Mouse (Mus musculus) CH12.LX (cell line): Measurements from ENCODE around the gene Krt2. TPM values are rescaled to one million over a fixed set of nuclear protein-coding genes. Genes with fewer than 3 reads are reported as not detected.

Source experiments
- DNase-seq: peaks from one replicate; pipeline ENCODE4 v3.0.0-alpha.2; 2013; ENCODE audit errors: extremely low read depth
- H3K27ac ChIP-seq: 2 replicates; pipeline ENCODE4 v1.5.1; 2012; ENCODE audit warnings: low read depth, mild to moderate bottlenecking, control low read depth, moderate library complexity; ENCODE audit not compliant: insufficient read depth
- H3K27me3 ChIP-seq: replicated peaks from 2 replicates; pipeline ENCODE3; 2012; ENCODE audit warnings: inconsistent platforms
- H3K36me3 ChIP-seq, 2 experiments: replicated peaks in 1 of 2; 2 replicates each; pipeline versions ENCODE3 to v1.6.1; 2012; ENCODE audit warnings: inconsistent platforms in 1 of 2, low read length in 1 of 2, mild to moderate bottlenecking in 1 of 2, mixed read lengths in 1 of 2, moderate library complexity in 1 of 2; ENCODE audit not compliant: control insufficient read depth in 1 of 2, insufficient read depth in 1 of 2
- H3K4me1 ChIP-seq, 2 experiments: 2 replicates each; pipeline ENCODE4 v1.6.1; 2012; ENCODE audit warnings: inconsistent platforms in 1 of 2, moderate library complexity in 1 of 2; ENCODE audit not compliant: insufficient read depth in 2 of 2, control insufficient read depth in 1 of 2
- H3K4me2 ChIP-seq: 2 replicates; pipeline ENCODE4 v1.6.1; 2012; ENCODE audit warnings: low read depth, mild to moderate bottlenecking, control low read depth; ENCODE audit not compliant: poor library complexity, insufficient read depth, severe bottlenecking
- H3K4me3 ChIP-seq, 3 experiments: fragments of 150-350 bp in 1 of 3; sonication (generic) in 1 of 3; replicated peaks in 1 of 3; 2 replicates each; pipeline versions ENCODE3 to v1.5.1; 2011 to 2012; ENCODE audit warnings: low read depth in 2 of 3, low read length in 2 of 3, mild to moderate bottlenecking in 2 of 3, moderate library complexity in 2 of 3, control low read depth in 1 of 3, improper control_type of control experiment in 1 of 3, inconsistent platforms in 1 of 3, mixed read lengths in 1 of 3; ENCODE audit not compliant: poor library complexity in 1 of 3
- H3K79me2 ChIP-seq: replicated peaks from 2 replicates; pipeline ENCODE4 v1.6.1; 2012; ENCODE audit warnings: mild to moderate bottlenecking, moderate library complexity; ENCODE audit not compliant: control insufficient read depth, poor library complexity, insufficient read depth, severe bottlenecking; ENCODE audit errors: extremely low read depth
- H3K9ac ChIP-seq: 2 replicates; pipeline ENCODE4 v1.6.1; 2012; ENCODE audit warnings: low read depth, mild to moderate bottlenecking, control low read depth, moderate library complexity; ENCODE audit not compliant: insufficient read depth
- H3K9me3 ChIP-seq: replicated peaks from 2 replicates; pipeline ENCODE3; 2012; ENCODE audit warnings: low read length, inconsistent platforms, mixed read lengths
- BHLHE40 ChIP-seq: IDR thresholded peaks from 2 replicates; pipeline ENCODE4 v1.6.1; 2011; ENCODE audit warnings: mild to moderate bottlenecking, low read depth, low read length, improper control_type of control experiment
- CHD1 ChIP-seq: IDR thresholded peaks from 2 replicates; pipeline ENCODE4 v1.6.1; 2012; ENCODE audit warnings: low read depth, low read length, improper control_type of control experiment, inconsistent platforms
- CHD2 ChIP-seq: IDR thresholded peaks from 2 replicates; pipeline ENCODE4 v1.6.1; 2011; ENCODE audit warnings: low read length, improper control_type of control experiment
- CTCF ChIP-seq, 2 experiments: IDR thresholded peaks in 1 of 2; conservative IDR thresholded peaks in 1 of 2; 2 replicates each; pipeline ENCODE4 v1.5.1; 2011 to 2012; ENCODE audit warnings: low read depth in 2 of 2, low read length in 2 of 2, improper control_type of control experiment in 1 of 2, inconsistent platforms in 1 of 2, mild to moderate bottlenecking in 1 of 2, moderate library complexity in 1 of 2
- E2F4 ChIP-seq: IDR thresholded peaks from 2 replicates; pipeline ENCODE4 v1.6.1; 2011; ENCODE audit warnings: low read depth, low read length, improper control_type of control experiment; ENCODE audit not compliant: insufficient replicate concordance
- ELF1 ChIP-seq: IDR thresholded peaks from 2 replicates; pipeline ENCODE4 v1.6.1; 2014; ENCODE audit warnings: low read depth, mild to moderate bottlenecking, inconsistent platforms, low read length, improper control_type of control experiment
- EP300 ChIP-seq: IDR thresholded peaks from 2 replicates; pipeline ENCODE4 v1.6.1; 2011; ENCODE audit warnings: low read length, improper control_type of control experiment
- GABPA ChIP-seq: IDR thresholded peaks from 2 replicates; pipeline ENCODE4 v1.6.1; 2012; ENCODE audit warnings: low read depth, low read length, improper control_type of control experiment, inconsistent platforms; ENCODE audit not compliant: insufficient replicate concordance
- HCFC1 ChIP-seq: IDR thresholded peaks from 2 replicates; pipeline ENCODE4 v1.6.1; 2012; ENCODE audit warnings: low read depth, mild to moderate bottlenecking, inconsistent platforms, low read length, improper control_type of control experiment
- IRF4 ChIP-seq: IDR thresholded peaks from 2 replicates; pipeline ENCODE4 v1.6.1; 2014; ENCODE audit warnings: low read depth, mild to moderate bottlenecking, inconsistent platforms, low read length, improper control_type of control experiment
- KAT2A ChIP-seq: IDR thresholded peaks from 2 replicates; pipeline ENCODE4 v1.6.1; 2012; ENCODE audit warnings: low read length, improper control_type of control experiment, inconsistent platforms; ENCODE audit not compliant: insufficient replicate concordance
- MAFK ChIP-seq: IDR thresholded peaks from 2 replicates; pipeline ENCODE4 v1.6.1; 2011; ENCODE audit warnings: low read length, improper control_type of control experiment; ENCODE audit not compliant: insufficient replicate concordance
- MAX ChIP-seq: IDR thresholded peaks from 2 replicates; pipeline ENCODE4 v1.6.1; 2011; ENCODE audit warnings: low read length, improper control_type of control experiment
- MAZ ChIP-seq: IDR thresholded peaks from 2 replicates; pipeline ENCODE4 v1.6.1; 2012; ENCODE audit warnings: low read depth, mild to moderate bottlenecking, inconsistent platforms, low read length, improper control_type of control experiment, moderate library complexity
- MEF2A ChIP-seq: IDR thresholded peaks from 2 replicates; pipeline ENCODE4 v1.6.1; 2014; ENCODE audit warnings: low read depth, mild to moderate bottlenecking, inconsistent platforms, low read length, improper control_type of control experiment, borderline replicate concordance
- MYC ChIP-seq: IDR thresholded peaks from 2 replicates; pipeline ENCODE4 v1.6.1; 2011; ENCODE audit warnings: low read depth, mild to moderate bottlenecking, improper control_type of control experiment, low read length
- NELFE ChIP-seq: IDR thresholded peaks from 2 replicates; pipeline ENCODE4 v1.6.1; 2011; ENCODE audit warnings: low read depth, low read length, improper control_type of control experiment
- NRF1 ChIP-seq: IDR thresholded peaks from 2 replicates; pipeline ENCODE4 v1.6.1; 2014; ENCODE audit warnings: low read depth, mild to moderate bottlenecking, inconsistent platforms, low read length, improper control_type of control experiment, moderate library complexity
- POLR2A ChIP-seq: IDR thresholded peaks from 2 replicates; pipeline ENCODE4 v1.6.1; 2011; ENCODE audit warnings: low read depth, mild to moderate bottlenecking, improper control_type of control experiment, low read length
- RAD21 ChIP-seq: IDR thresholded peaks from 2 replicates; pipeline ENCODE4 v1.6.1; 2011; ENCODE audit warnings: low read depth, mild to moderate bottlenecking, low read length, improper control_type of control experiment, moderate library complexity
- RCOR1 ChIP-seq: conservative IDR thresholded peaks from 2 replicates; pipeline ENCODE4 v1.6.1; 2012; ENCODE audit warnings: low read depth, mild to moderate bottlenecking, inconsistent platforms, low read length, improper control_type of control experiment
- SMC3 ChIP-seq: IDR thresholded peaks from 2 replicates; pipeline ENCODE4 v1.6.1; 2011; ENCODE audit warnings: low read depth, low read length, improper control_type of control experiment
- TBP ChIP-seq: conservative IDR thresholded peaks from 2 replicates; pipeline ENCODE4 v1.6.1; 2011; ENCODE audit warnings: low read depth, low read length, improper control_type of control experiment
- USF1 ChIP-seq: IDR thresholded peaks from 2 replicates; pipeline ENCODE4 v1.6.1; 2014; ENCODE audit warnings: low read depth, mild to moderate bottlenecking, inconsistent platforms, low read length, improper control_type of control experiment
- USF2 ChIP-seq: conservative IDR thresholded peaks from 2 replicates; pipeline ENCODE4 v1.6.1; 2011; ENCODE audit warnings: low read depth, low read length, improper control_type of control experiment
- ZC3H11A ChIP-seq: IDR thresholded peaks from 2 replicates; pipeline ENCODE4 v1.6.1; 2012; ENCODE audit warnings: low read depth, mild to moderate bottlenecking, inconsistent platforms, low read length, improper control_type of control experiment
- ZKSCAN1 ChIP-seq: IDR thresholded peaks from 2 replicates; pipeline ENCODE4 v1.6.1; 2012; ENCODE audit warnings: low read depth, inconsistent platforms, low read length, improper control_type of control experiment, borderline replicate concordance
- ZMIZ1 ChIP-seq: IDR thresholded peaks from 2 replicates; pipeline ENCODE4 v1.6.1; 2012; ENCODE audit warnings: low read depth, mild to moderate bottlenecking, inconsistent platforms, low read length, improper control_type of control experiment
- ZNF384 ChIP-seq: IDR thresholded peaks from 2 replicates; pipeline ENCODE4 v1.6.1; 2012; ENCODE audit warnings: low read depth, low read length, improper control_type of control experiment, inconsistent platforms
- dilution Hi-C: fragments of 300-500 bp; cut with MboI; formaldehyde crosslinking; loops from 2 replicates; pipeline ENCODE4 v1.14.3; 2020; ENCODE audit warnings: low sequenced_read_pairs; ENCODE audit not compliant: extremely low pct_unique_long_range_greater_than_20kb, extremely low pct_ligation_motif_present
- in situ Hi-C: fragments of 300-500 bp; cut with MboI; formaldehyde crosslinking; loops from 3 replicates; pipeline ENCODE4 v1.14.3; 2019; ENCODE audit warnings: low sequenced_read_pairs, low pct_ligation_motif_present, low pct_unique_long_range_greater_than_20kb, mixed read lengths
- polyA plus RNA-seq: library from polyadenylated mRNA; unstranded; fragments of >175 nt; gene quantifications from 2 replicates; pipeline ENCODE4 v1.2.1, GENCODE M21; 2012; ENCODE audit warnings: low read depth; ENCODE audit not compliant: insufficient read length
- total RNA-seq, 2 experiments: library from RNA; depleted of rRNA; stranded (reverse); fragments of 300-350 nt in 1 of 2; fragments of >200 nt in 1 of 2; gene quantifications; 2 replicates each; pipeline ENCODE4 v1.2.3; 2012 to 2014

The Krt2 gene
- total and polyA plus RNA-seq, 3 experiments: not detected

GRCm38 (mm10) chr15:101773420-101773819, 44.5 kb downstream of the Krt2 start:
- Histone ChIP-seq H3K79me2 (no peaks in the 10 kb centered on the region), H3K27ac (no peak overlapping the region), H3K4me3 (no peak overlapping the region), H3K4me1 (no peaks in the 10 kb centered on the region), H3K9ac (no peak overlapping the region), H3K4me2 (no peak overlapping the region), H3K36me3 (no peaks in the 10 kb centered on the region)
- dilution Hi-C loops: no loop called here
- in situ Hi-C loops: loop anchor here (5.0 to 10.0 kb wide), 3 partner anchors 209 to 439 kb away; no protein-coding TSS in a partner anchor
- TF ChIP-seq BHLHE40 (peak; percentile 58; the same call in 1 of the 2 replicates), ZMIZ1 (no peak), ZKSCAN1 (no peak)
- TF ChIP-seq, all 38 proteins: peak for 1
- peaks cover 96% of the 10 kb centered on the region for H3K27me3 ChIP-seq
- H3K9me3 ChIP-seq: peaks cover 5% of the 10 kb centered on the region
- no peak for DNase-seq

- DNase-seq: peak; percentile 80
- H3K4me2 ChIP-seq: no peak overlapping the region
Observed at GRCm38 (mm10) chr15:101772711-101773081, 45.3 kb downstream of the Krt2 start.

More at GRCm38 (mm10) chr15:101772711-101773081, 45.3 kb downstream of the Krt2 start:
- Histone ChIP-seq H3K4me3 (no peak overlapping the region), H3K36me3 (no peaks in the 10 kb centered on the region), H3K9ac (no peak overlapping the region), H3K27me3 (peaks cover 92% of the 10 kb centered on the region), H3K4me1 (no peaks in the 10 kb centered on the region), H3K79me2 (no peaks in the 10 kb centered on the region), H3K27ac (no peak overlapping the region), H3K9me3 (no peaks in the 10 kb centered on the region)
- dilution Hi-C loops: no loop called here
- in situ Hi-C loops: loop anchor here (5.0 to 10.0 kb wide), 3 partner anchors 210 to 438 kb away; no protein-coding TSS in a partner anchor
- no peak for TF ChIP-seq GABPA
- TF ChIP-seq TBP: no peak
- TF ChIP-seq NRF1: no peak
- no peak for TF ChIP-seq CHD1
- no peak for TF ChIP-seq MEF2A
- TF ChIP-seq ZC3H11A: peak; percentile 42
- TF ChIP-seq NELFE: no peak
- no peak for TF ChIP-seq USF1
- no peak for TF ChIP-seq POLR2A
- TF ChIP-seq MAZ: no peak
- no peak for TF ChIP-seq MAFK
- no peak for TF ChIP-seq E2F4
- TF ChIP-seq IRF4: no peak
- TF ChIP-seq RAD21: peak; percentile 84
- TF ChIP-seq BHLHE40: no peak
- 0 out of 2 replicates have a peak, but pooled peaks have one; percentile 17 for TF ChIP-seq MYC
- TF ChIP-seq RCOR1: no peak
- TF ChIP-seq ZNF384: no peak
- no peak for TF ChIP-seq ELF1
- no peak for TF ChIP-seq KAT2A
- TF ChIP-seq MAX: no peak
- no peak for TF ChIP-seq HCFC1
- TF ChIP-seq SMC3: peak; percentile 90
- TF ChIP-seq USF2: no peak
- TF ChIP-seq EP300: no peak
- TF ChIP-seq CTCF (conservative IDR thresholded peaks at IDR 0.05 in 1 of 2, IDR thresholded peaks at IDR 0.05 in 1 of 2; ENCODE audit: low read depth in 2 of 2, low read length in 2 of 2): peak; percentile 93 to 94
- no peak for TF ChIP-seq CHD2
